Mouse (Mus musculus) 3T3-L1 (cell line): ENCODE data around the gene Abl2.

Experiments
- DNase-seq: peaks from one replicate; pipeline ENCODE4 v3.0.0-alpha.2; 2015; ENCODE audit warnings: low read depth, low spot score

The Abl2 gene

GRCm38 (mm10) chr1:156669208-156669983, 110.8 kb downstream of the Abl2 start:
- no peak for DNase-seq

- DNase-seq: no peak
Observed at GRCm38 (mm10) chr1:156671921-156672320, 113.3 kb downstream of the Abl2 start.

GRCm38 (mm10) chr1:156672720-156673475, 114.3 kb downstream of the Abl2 start:
- DNase-seq: peak; percentile 42

- peak; percentile 50 for DNase-seq
Observed at GRCm38 (mm10) chr1:156673476-156674194, 115.0 kb downstream of the Abl2 start.

- peak; percentile 88 for DNase-seq
Observed at GRCm38 (mm10) chr1:156674195-156675000, 115.8 kb downstream of the Abl2 start, which contains the start of gene Tor3a. Gene Tor3a (minus strand): TSS chr1:156674356.

- peak; percentile 49 for DNase-seq
Observed at GRCm38 (mm10) chr1:156676171-156676570, 117.6 kb downstream of the Abl2 start.

- peak; percentile 32 for DNase-seq
Observed at GRCm38 (mm10) chr1:156676596-156676995, 118.0 kb downstream of the Abl2 start.

GRCm38 (mm10) chr1:156677230-156677629, 118.6 kb downstream of the Abl2 start:
- DNase-seq: peak; percentile 75

GRCm38 (mm10) chr1:156679599-156679998, 121.0 kb downstream of the Abl2 start:
- peak; percentile 72 for DNase-seq

GRCm38 (mm10) chr1:156686025-156686661, 127.6 kb downstream of the Abl2 start:
- no peak for DNase-seq
